Mouse (Mus musculus) midbrain, embryonic 15.5 days (tissue): ENCODE results near the gene Spin2f. TPM values are rescaled to one million over a fixed set of nuclear protein-coding genes. Genes with fewer than 3 reads are reported as not detected.
"Not testable (repeated sequence)": the region's sequence is repeated elsewhere in the genome, so short reads cannot be mapped to it uniquely, and the experiment has no call there.

Source experiments
- ATAC-seq: fragments of 200-750 bp; cut with Nextera tagmentation; replicated peaks from 2 replicates; pipeline ENCODE4 v1.8.0; 2017; ENCODE audit warnings: moderate TSS enrichment
- H3K27ac ChIP-seq: fragments of 300-500 bp; sonication (generic); 2 replicates; pipeline ENCODE4 v1.5.1; 2015; ENCODE audit warnings: mild to moderate bottlenecking, inconsistent platforms
- H3K27me3 ChIP-seq: fragments of 300-500 bp; sonication (generic); replicated peaks from 2 replicates; pipeline ENCODE4 v1.6.1; 2015; ENCODE audit warnings: inconsistent platforms
- H3K36me3 ChIP-seq: fragments of 300-500 bp; sonication (generic); replicated peaks from 2 replicates; pipeline ENCODE4 v1.6.1; 2015; ENCODE audit warnings: inconsistent platforms
- H3K4me1 ChIP-seq: fragments of 300-500 bp; sonication (generic); 2 replicates; pipeline ENCODE4 v1.6.1; 2015; ENCODE audit warnings: inconsistent platforms
- H3K4me2 ChIP-seq: fragments of 300-500 bp; sonication (generic); 2 replicates; pipeline ENCODE4 v1.6.1; 2015; ENCODE audit warnings: inconsistent platforms, mild to moderate bottlenecking, moderate library complexity
- H3K4me3 ChIP-seq: fragments of 300-500 bp; sonication (generic); 2 replicates; pipeline ENCODE4 v1.5.1; 2015; ENCODE audit warnings: mild to moderate bottlenecking, inconsistent platforms
- H3K9ac ChIP-seq: fragments of 300-500 bp; sonication (generic); 2 replicates; pipeline ENCODE4 v1.6.1; 2015; ENCODE audit warnings: mild to moderate bottlenecking, inconsistent platforms
- H3K9me3 ChIP-seq: fragments of 300-500 bp; sonication (generic); 2 replicates; pipeline ENCODE4 v1.6.1; 2016; ENCODE audit warnings: inconsistent platforms
- WGBS: fragments of 180-500 bp; shearing (Covaris S2); methylation state at CpG from one replicate; pipeline ENCODE4 v1.1.7; 2015; ENCODE audit warnings: mixed read lengths; 5-methylcytosine and 5-hydroxymethylcytosine counted together
- polyA plus RNA-seq: library from polyadenylated mRNA; unstranded; fragments of >200 nt; fragmentation: Nextera tagmentation; extraction: Ambion mirVana; gene quantifications from 2 replicates; pipeline ENCODE4 v1.2.1, GENCODE M21; 2015

Gene Spin2f
- not detected in 2 replicates for polyA plus RNA-seq

- H3K27ac ChIP-seq = not testable (repeated sequence)
These were observed at the start of gene Spin2f for GRCm38 (mm10) chrX:31253594-31253993. Gene Spin2f, plus strand, starts transcription at chrX:31253894.

DNA sequence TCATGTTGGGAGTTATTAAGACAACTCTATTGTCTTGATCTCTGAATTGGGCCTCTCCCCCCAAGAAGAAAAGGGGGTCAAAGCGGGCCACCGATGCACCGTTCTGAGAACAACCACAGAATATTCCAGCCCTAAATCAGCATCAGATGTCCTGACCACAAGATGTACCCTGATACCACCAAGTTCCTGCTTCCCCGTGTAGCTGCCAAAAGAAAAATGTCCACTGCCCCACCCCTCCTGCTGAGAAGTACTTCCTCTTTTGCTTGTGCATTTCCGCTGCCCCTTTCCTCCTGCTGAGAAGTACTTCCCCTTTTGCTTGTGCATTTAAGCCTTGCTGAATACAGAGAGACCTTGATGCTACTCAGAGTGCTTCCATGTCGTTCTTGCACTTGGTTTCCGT lies 41.6 kb upstream of the Spin2f start:
- H3K4me3 ChIP-seq, H3K27me3 ChIP-seq, H3K36me3 ChIP-seq, H3K4me2 ChIP-seq, ATAC-seq, H3K4me1 ChIP-seq, H3K9me3 ChIP-seq, H3K27ac ChIP-seq, H3K9ac ChIP-seq: not testable (repeated sequence)
- 89% methylated on average over 7 of the region's 7 CpGs for WGBS

More at GRCm38 (mm10) chrX:31253594-31253993, at the start of gene Spin2f:
- not testable (repeated sequence) for H3K4me3 ChIP-seq, H3K4me1 ChIP-seq, H3K9me3 ChIP-seq, H3K9ac ChIP-seq, ATAC-seq, H3K27me3 ChIP-seq, H3K4me2 ChIP-seq, H3K36me3 ChIP-seq
- 64% methylated on average over 1 of the region's 6 CpGs for WGBS

- not testable (repeated sequence) for H3K36me3 ChIP-seq, H3K4me2 ChIP-seq, ATAC-seq, H3K4me1 ChIP-seq, H3K27ac ChIP-seq, H3K9ac ChIP-seq, H3K4me3 ChIP-seq, H3K27me3 ChIP-seq
- 84% methylated on average over 9 of the region's 9 CpGs for WGBS
- peaks cover 41% of the 10 kb centered on the region for H3K9me3 ChIP-seq
These were observed 30.2 kb upstream of the Spin2f start for GRCm38 (mm10) chrX:31223536-31223935.

GRCm38 (mm10) chrX:31235088-31235487 lies 18.6 kb upstream of the Spin2f start:
- peaks cover 28% of the 10 kb centered on the region for H3K9me3 ChIP-seq
- H3K27ac ChIP-seq, H3K27me3 ChIP-seq, H3K4me2 ChIP-seq, H3K36me3 ChIP-seq, H3K9ac ChIP-seq, ATAC-seq, H3K4me3 ChIP-seq, H3K4me1 ChIP-seq: not testable (repeated sequence)
- WGBS = 58% methylated on average over 4 of the region's 4 CpGs

DNA sequence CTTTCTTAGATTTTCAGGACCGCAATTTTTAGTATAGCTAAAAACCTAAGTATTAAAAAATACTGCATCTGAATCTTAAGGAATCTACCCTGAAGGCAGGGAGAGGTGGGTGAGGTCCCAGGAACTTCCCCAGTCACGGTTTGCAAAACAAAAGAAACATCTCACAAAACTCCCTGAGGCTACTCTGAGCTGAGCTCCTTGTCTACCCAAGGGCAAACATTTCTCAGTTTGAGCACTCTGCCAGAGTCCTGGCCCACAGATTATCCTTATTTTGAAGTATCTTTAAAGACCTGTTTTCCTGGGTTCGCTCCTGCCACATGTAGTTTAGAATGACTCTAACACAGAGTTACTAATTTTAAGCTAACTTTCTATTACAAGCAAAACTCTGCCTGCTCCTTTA lies 11.9 kb upstream of the Spin2f start:
- H3K36me3 ChIP-seq, H3K27ac ChIP-seq, H3K9ac ChIP-seq, H3K9me3 ChIP-seq, H3K4me1 ChIP-seq, H3K27me3 ChIP-seq, H3K4me3 ChIP-seq, ATAC-seq, H3K4me2 ChIP-seq: not testable (repeated sequence)
- WGBS = 82% methylated on average over 3 of the region's 3 CpGs

Other genes with a start within 250 kb of the Spin2f start
- gene Btbd35f29, start 136.2 kb upstream of the Spin2f start, polyA plus RNA-seq = not detected in 2 replicates
- not detected in 2 replicates for gene Btbd35f26, start 82.6 kb downstream of the Spin2f start, polyA plus RNA-seq
- gene Btbd35f19, start 130.0 kb downstream of the Spin2f start, polyA plus RNA-seq = not detected in 2 replicates